Mouse (Mus musculus): ENCODE results near the gene Shb.

DNA sequence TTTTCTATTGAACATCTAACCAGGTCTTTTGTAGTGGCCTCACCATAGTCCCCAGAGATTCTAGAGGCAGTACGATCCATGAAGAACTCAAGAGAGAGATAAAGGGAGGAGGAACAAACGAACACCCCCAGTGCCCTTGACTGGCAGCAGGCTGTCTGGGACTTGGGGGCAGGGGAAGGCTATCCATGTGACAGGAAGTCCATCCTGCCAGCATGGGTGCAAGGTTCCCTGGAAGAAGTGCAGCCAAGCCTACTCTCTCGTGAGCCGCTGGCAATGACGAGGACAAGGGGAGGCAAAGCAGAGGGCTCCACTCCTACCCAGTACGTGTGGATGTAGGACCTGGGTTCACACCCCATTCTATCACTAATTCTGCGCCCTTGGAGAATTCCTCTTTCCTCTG is 88.6 kb downstream of the Shb start:
- TF ChIP-seq CTCF (IDR thresholded peaks at IDR 0.05; ENCODE audit: control insufficient read depth, insufficient read depth, low read length) (no peak), POLR2A (IDR thresholded peaks at IDR 0.05; ENCODE audit: borderline replicate concordance, control insufficient read depth, low read depth, low read length) (no peak)

Data from bone marrow, adult 2 months (tissue).